Mouse (Mus musculus): Measurements from ENCODE around the gene Gm49394. TPM values are rescaled to one million over a fixed set of nuclear protein-coding genes. Genes with fewer than 3 reads are reported as not detected.

The Gm49394 gene
- polyA plus RNA-seq, 1 experiment from 2014 or later: not detected

DNA sequence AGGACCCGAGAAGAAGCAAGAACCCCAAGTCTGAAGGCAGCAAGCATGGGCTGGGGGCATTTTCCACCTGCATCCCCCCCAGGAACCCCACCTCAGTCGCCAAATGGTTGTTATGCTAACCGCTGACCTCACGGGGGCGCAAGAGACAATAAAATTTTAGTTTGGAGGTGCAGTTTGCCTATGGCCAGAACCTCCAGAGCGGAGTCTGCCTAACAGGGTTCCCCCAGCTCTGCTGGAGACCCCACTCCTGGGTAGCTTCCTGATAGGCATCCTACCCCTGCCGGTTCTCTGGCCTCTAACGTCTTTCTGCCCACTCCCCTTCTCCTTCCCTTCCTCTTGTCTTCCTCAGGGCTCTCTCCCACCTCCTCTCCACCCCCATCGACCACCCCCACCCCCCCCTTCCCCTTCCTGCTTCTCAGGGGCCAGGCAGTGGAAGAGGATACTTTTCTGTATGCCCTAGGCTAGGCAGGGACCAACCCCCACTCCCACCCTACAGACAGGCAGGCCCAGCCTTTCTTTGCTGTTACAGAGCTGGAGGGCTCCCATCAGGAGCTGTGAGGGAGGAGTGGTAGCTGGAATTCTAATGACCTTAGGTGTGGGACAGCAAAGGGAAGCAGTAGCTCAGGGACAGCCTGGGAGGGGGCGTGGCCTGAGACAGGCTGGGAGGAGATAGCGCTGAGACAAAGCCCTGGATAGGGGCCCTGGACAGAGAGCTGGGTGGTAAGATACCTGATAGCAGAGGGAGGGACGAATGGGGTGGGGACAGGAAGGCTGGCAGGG lies 58.9 kb downstream of the Gm49394 start:
- peaks cover 15% of the 10 kb centered on the region for H3K4me1 ChIP-seq (ENCODE audit: control insufficient read depth, low read depth, low read length)
- H3K36me3 ChIP-seq (ENCODE audit: control insufficient read depth, insufficient read depth): no peaks in the 10 kb centered on the region
- H3K27me3 ChIP-seq (ENCODE audit: control insufficient read depth, insufficient read depth, low read depth, low read length): no peaks in the 10 kb centered on the region
- H3K4me2 ChIP-seq (ENCODE audit: low read depth, low read length): peak overlapping the region; percentile 49
- WGBS (ENCODE audit: insufficient replicate concordance): 3% methylated on average over 12 of the region's 12 CpGs
- no peaks in the 10 kb centered on the region for H3K9me3 ChIP-seq (replicated peaks; ENCODE audit: control insufficient read depth, low read length)
- peak overlapping the region; percentile 30; the same call in 1 of the 2 replicates for H3K9ac ChIP-seq (ENCODE audit: low read depth, low read length)
- no peak overlapping the region for H3K4me3 ChIP-seq (ENCODE audit: low read depth, low read length)
- peak overlapping the region; percentile 45 for H3K27ac ChIP-seq (ENCODE audit: low read length)
- peak; percentile 96 for ATAC-seq (ENCODE audit: low read depth)

DNA sequence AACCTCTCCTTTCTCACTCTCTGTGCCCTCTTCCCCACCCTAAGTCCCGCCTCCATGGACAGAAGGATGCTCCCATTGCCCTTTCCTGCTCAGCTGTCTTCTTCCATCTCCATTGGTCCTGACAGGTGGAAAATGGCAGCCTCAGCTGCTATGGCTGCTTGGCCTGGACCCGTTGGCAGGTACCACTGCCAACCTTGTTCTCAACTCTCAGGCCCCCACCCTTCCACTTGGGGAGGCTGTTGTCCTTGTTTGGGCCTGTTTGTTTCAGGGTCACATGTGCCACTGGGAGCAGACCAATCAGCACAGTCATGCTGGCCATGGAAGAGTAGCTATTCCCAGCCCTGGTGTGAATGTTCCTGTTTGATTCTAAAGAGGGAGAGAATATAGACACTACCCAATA lies 68.8 kb downstream of the Gm49394 start:
- Histone ChIP-seq H3K27ac (ENCODE audit: low read length) (no peak overlapping the region), H3K36me3 (ENCODE audit: control insufficient read depth, insufficient read depth) (no peaks in the 10 kb centered on the region), H3K9me3 (replicated peaks; ENCODE audit: control insufficient read depth, low read length) (no peaks in the 10 kb centered on the region), H3K9ac (ENCODE audit: low read depth, low read length) (no peak overlapping the region), H3K4me1 (ENCODE audit: control insufficient read depth, low read depth, low read length) (no peaks in the 10 kb centered on the region), H3K4me2 (ENCODE audit: low read depth, low read length) (no peak overlapping the region), H3K27me3 (ENCODE audit: control insufficient read depth, insufficient read depth, low read depth, low read length) (no peaks in the 10 kb centered on the region), H3K4me3 (ENCODE audit: low read depth, low read length) (no peak overlapping the region)
- 46% methylated on average over 2 of the region's 2 CpGs for WGBS (ENCODE audit: insufficient replicate concordance)
- ATAC-seq (ENCODE audit: low read depth): no peak

MicroRNA genes within 50 kb of the gene (microRNA counts, 519-probe panel; counts per million panel counts)
- microRNA mmu-miR-483: 2,396 counts per million, percentile 58 among the panel's probes with 10 or more counts

Small RNAs within 50 kb of the gene (microRNA-seq; reads per million reads assigned to microRNA genes)
- 3,425 reads per million, percentile 86 among the genes with 10 or more reads in this experiment for gene Mir483

Other genes starting within 250 kb of the Gm49394 start
- 0.14 TPM in 1 of 2 replicates, not detected in the other for gene Syt8, start 235.1 kb downstream of the Gm49394 start, polyA plus RNA-seq (2015; fragmentation: Nextera tagmentation; extraction: Ambion mirVana)
- gene Tnni2, start 228.1 kb downstream of the Gm49394 start, polyA plus RNA-seq (2015; fragmentation: Nextera tagmentation; extraction: Ambion mirVana): 17.8 and 41.4 TPM in 2 replicates
- 21.6 and 26.2 TPM in 2 replicates for gene Lsp1, start 209.1 kb downstream of the Gm49394 start, polyA plus RNA-seq (2015; fragmentation: Nextera tagmentation; extraction: Ambion mirVana)
- gene Tnnt3, start 171.1 kb downstream of the Gm49394 start, polyA plus RNA-seq (2015; fragmentation: Nextera tagmentation; extraction: Ambion mirVana): 13.0 and 31.5 TPM in 2 replicates
- 10.9 and 11.4 TPM in 2 replicates for gene Mrpl23, start 137.3 kb downstream of the Gm49394 start, polyA plus RNA-seq (2015; fragmentation: Nextera tagmentation; extraction: Ambion mirVana)
- gene Igf2, start 3.1 kb downstream of the Gm49394 start, polyA plus RNA-seq (2015; fragmentation: Nextera tagmentation; extraction: Ambion mirVana): 602 and 693 TPM in 2 replicates
- gene Ins2, start 73.4 kb upstream of the Gm49394 start, polyA plus RNA-seq (2015; fragmentation: Nextera tagmentation; extraction: Ambion mirVana): 1.0 and 21.6 TPM in 2 replicates

Measured in liver, embryonic 16.5 days (tissue).